Mouse (Mus musculus) CH12.LX (cell line): ENCODE measurements at regions not wholly inside any gene's neighbourhood (a gene's known extent, or its start where the extent isn't known, plus 50 kb on each side); places are given as distances from the start of the nearest gene placed in this dataset.

Experiments used
- DNase-seq: peaks from one replicate; pipeline ENCODE4 v3.0.0-alpha.2; 2013; ENCODE audit errors: extremely low read depth
- H3K27ac ChIP-seq: 2 replicates; pipeline ENCODE4 v1.5.1; 2012; ENCODE audit warnings: low read depth, mild to moderate bottlenecking, control low read depth, moderate library complexity; ENCODE audit not compliant: insufficient read depth
- H3K27me3 ChIP-seq: replicated peaks from 2 replicates; pipeline ENCODE3; 2012; ENCODE audit warnings: inconsistent platforms
- H3K36me3 ChIP-seq, 2 experiments: replicated peaks in 1 of 2; 2 replicates each; pipeline versions ENCODE3 to v1.6.1; 2012; ENCODE audit warnings: inconsistent platforms in 1 of 2, low read length in 1 of 2, mild to moderate bottlenecking in 1 of 2, mixed read lengths in 1 of 2, moderate library complexity in 1 of 2; ENCODE audit not compliant: control insufficient read depth in 1 of 2, insufficient read depth in 1 of 2
- H3K4me1 ChIP-seq, 2 experiments: 2 replicates each; pipeline ENCODE4 v1.6.1; 2012; ENCODE audit warnings: inconsistent platforms in 1 of 2, moderate library complexity in 1 of 2; ENCODE audit not compliant: insufficient read depth in 2 of 2, control insufficient read depth in 1 of 2
- H3K4me2 ChIP-seq: 2 replicates; pipeline ENCODE4 v1.6.1; 2012; ENCODE audit warnings: low read depth, mild to moderate bottlenecking, control low read depth; ENCODE audit not compliant: poor library complexity, insufficient read depth, severe bottlenecking
- H3K4me3 ChIP-seq, 3 experiments: fragments of 150-350 bp in 1 of 3; sonication (generic) in 1 of 3; replicated peaks in 1 of 3; 2 replicates each; pipeline versions ENCODE3 to v1.5.1; 2011 to 2012; ENCODE audit warnings: low read depth in 2 of 3, low read length in 2 of 3, mild to moderate bottlenecking in 2 of 3, moderate library complexity in 2 of 3, control low read depth in 1 of 3, improper control_type of control experiment in 1 of 3, inconsistent platforms in 1 of 3, mixed read lengths in 1 of 3; ENCODE audit not compliant: poor library complexity in 1 of 3
- H3K79me2 ChIP-seq: replicated peaks from 2 replicates; pipeline ENCODE4 v1.6.1; 2012; ENCODE audit warnings: mild to moderate bottlenecking, moderate library complexity; ENCODE audit not compliant: control insufficient read depth, poor library complexity, insufficient read depth, severe bottlenecking; ENCODE audit errors: extremely low read depth
- H3K9ac ChIP-seq: 2 replicates; pipeline ENCODE4 v1.6.1; 2012; ENCODE audit warnings: low read depth, mild to moderate bottlenecking, control low read depth, moderate library complexity; ENCODE audit not compliant: insufficient read depth
- H3K9me3 ChIP-seq: replicated peaks from 2 replicates; pipeline ENCODE3; 2012; ENCODE audit warnings: low read length, inconsistent platforms, mixed read lengths
- BHLHE40 ChIP-seq: IDR thresholded peaks from 2 replicates; pipeline ENCODE4 v1.6.1; 2011; ENCODE audit warnings: mild to moderate bottlenecking, low read depth, low read length, improper control_type of control experiment
- CHD2 ChIP-seq: IDR thresholded peaks from 2 replicates; pipeline ENCODE4 v1.6.1; 2011; ENCODE audit warnings: low read length, improper control_type of control experiment
- CTCF ChIP-seq, 2 experiments: IDR thresholded peaks in 1 of 2; conservative IDR thresholded peaks in 1 of 2; 2 replicates each; pipeline ENCODE4 v1.5.1; 2011 to 2012; ENCODE audit warnings: low read depth in 2 of 2, low read length in 2 of 2, improper control_type of control experiment in 1 of 2, inconsistent platforms in 1 of 2, mild to moderate bottlenecking in 1 of 2, moderate library complexity in 1 of 2
- ELF1 ChIP-seq: IDR thresholded peaks from 2 replicates; pipeline ENCODE4 v1.6.1; 2014; ENCODE audit warnings: low read depth, mild to moderate bottlenecking, inconsistent platforms, low read length, improper control_type of control experiment
- EP300 ChIP-seq: IDR thresholded peaks from 2 replicates; pipeline ENCODE4 v1.6.1; 2011; ENCODE audit warnings: low read length, improper control_type of control experiment
- ETS1 ChIP-seq: conservative IDR thresholded peaks from 2 replicates; pipeline ENCODE4 v1.6.1; 2012; ENCODE audit warnings: low read depth, mild to moderate bottlenecking, inconsistent platforms, low read length, improper control_type of control experiment, moderate library complexity
- GABPA ChIP-seq: IDR thresholded peaks from 2 replicates; pipeline ENCODE4 v1.6.1; 2012; ENCODE audit warnings: low read depth, low read length, improper control_type of control experiment, inconsistent platforms; ENCODE audit not compliant: insufficient replicate concordance
- HCFC1 ChIP-seq: IDR thresholded peaks from 2 replicates; pipeline ENCODE4 v1.6.1; 2012; ENCODE audit warnings: low read depth, mild to moderate bottlenecking, inconsistent platforms, low read length, improper control_type of control experiment
- IRF4 ChIP-seq: IDR thresholded peaks from 2 replicates; pipeline ENCODE4 v1.6.1; 2014; ENCODE audit warnings: low read depth, mild to moderate bottlenecking, inconsistent platforms, low read length, improper control_type of control experiment
- KAT2A ChIP-seq: IDR thresholded peaks from 2 replicates; pipeline ENCODE4 v1.6.1; 2012; ENCODE audit warnings: low read length, improper control_type of control experiment, inconsistent platforms; ENCODE audit not compliant: insufficient replicate concordance
- MAFK ChIP-seq: IDR thresholded peaks from 2 replicates; pipeline ENCODE4 v1.6.1; 2011; ENCODE audit warnings: low read length, improper control_type of control experiment; ENCODE audit not compliant: insufficient replicate concordance
- MAX ChIP-seq: IDR thresholded peaks from 2 replicates; pipeline ENCODE4 v1.6.1; 2011; ENCODE audit warnings: low read length, improper control_type of control experiment
- MAZ ChIP-seq: IDR thresholded peaks from 2 replicates; pipeline ENCODE4 v1.6.1; 2012; ENCODE audit warnings: low read depth, mild to moderate bottlenecking, inconsistent platforms, low read length, improper control_type of control experiment, moderate library complexity
- MYC ChIP-seq: IDR thresholded peaks from 2 replicates; pipeline ENCODE4 v1.6.1; 2011; ENCODE audit warnings: low read depth, mild to moderate bottlenecking, improper control_type of control experiment, low read length
- PAX5 ChIP-seq: IDR thresholded peaks from 2 replicates; pipeline ENCODE4 v1.6.1; 2012; ENCODE audit warnings: low read length, inconsistent platforms, mixed read lengths
- POLR2AphosphoS2 ChIP-seq: IDR thresholded peaks from 2 replicates; pipeline ENCODE4 v1.6.1; 2011; ENCODE audit warnings: low read depth, low read length, improper control_type of control experiment
- RAD21 ChIP-seq: IDR thresholded peaks from 2 replicates; pipeline ENCODE4 v1.6.1; 2011; ENCODE audit warnings: low read depth, mild to moderate bottlenecking, low read length, improper control_type of control experiment, moderate library complexity
- RCOR1 ChIP-seq: conservative IDR thresholded peaks from 2 replicates; pipeline ENCODE4 v1.6.1; 2012; ENCODE audit warnings: low read depth, mild to moderate bottlenecking, inconsistent platforms, low read length, improper control_type of control experiment
- SIN3A ChIP-seq: IDR thresholded peaks from 2 replicates; pipeline ENCODE4 v1.6.1; 2012; ENCODE audit warnings: low read length, improper control_type of control experiment, inconsistent platforms
- SMC3 ChIP-seq: IDR thresholded peaks from 2 replicates; pipeline ENCODE4 v1.6.1; 2011; ENCODE audit warnings: low read depth, low read length, improper control_type of control experiment
- TBP ChIP-seq: conservative IDR thresholded peaks from 2 replicates; pipeline ENCODE4 v1.6.1; 2011; ENCODE audit warnings: low read depth, low read length, improper control_type of control experiment
- UBTF ChIP-seq: IDR thresholded peaks from 2 replicates; pipeline ENCODE4 v1.6.1; 2012; ENCODE audit warnings: low read depth, mild to moderate bottlenecking, inconsistent platforms, low read length, improper control_type of control experiment, moderate library complexity
- USF2 ChIP-seq: conservative IDR thresholded peaks from 2 replicates; pipeline ENCODE4 v1.6.1; 2011; ENCODE audit warnings: low read depth, low read length, improper control_type of control experiment
- ZC3H11A ChIP-seq: IDR thresholded peaks from 2 replicates; pipeline ENCODE4 v1.6.1; 2012; ENCODE audit warnings: low read depth, mild to moderate bottlenecking, inconsistent platforms, low read length, improper control_type of control experiment
- ZKSCAN1 ChIP-seq: IDR thresholded peaks from 2 replicates; pipeline ENCODE4 v1.6.1; 2012; ENCODE audit warnings: low read depth, inconsistent platforms, low read length, improper control_type of control experiment, borderline replicate concordance
- dilution Hi-C: fragments of 300-500 bp; cut with MboI; formaldehyde crosslinking; loops from 2 replicates; pipeline ENCODE4 v1.14.3; 2020; ENCODE audit warnings: low sequenced_read_pairs; ENCODE audit not compliant: extremely low pct_unique_long_range_greater_than_20kb, extremely low pct_ligation_motif_present
- in situ Hi-C: fragments of 300-500 bp; cut with MboI; formaldehyde crosslinking; loops from 3 replicates; pipeline ENCODE4 v1.14.3; 2019; ENCODE audit warnings: low sequenced_read_pairs, low pct_ligation_motif_present, low pct_unique_long_range_greater_than_20kb, mixed read lengths

DNA sequence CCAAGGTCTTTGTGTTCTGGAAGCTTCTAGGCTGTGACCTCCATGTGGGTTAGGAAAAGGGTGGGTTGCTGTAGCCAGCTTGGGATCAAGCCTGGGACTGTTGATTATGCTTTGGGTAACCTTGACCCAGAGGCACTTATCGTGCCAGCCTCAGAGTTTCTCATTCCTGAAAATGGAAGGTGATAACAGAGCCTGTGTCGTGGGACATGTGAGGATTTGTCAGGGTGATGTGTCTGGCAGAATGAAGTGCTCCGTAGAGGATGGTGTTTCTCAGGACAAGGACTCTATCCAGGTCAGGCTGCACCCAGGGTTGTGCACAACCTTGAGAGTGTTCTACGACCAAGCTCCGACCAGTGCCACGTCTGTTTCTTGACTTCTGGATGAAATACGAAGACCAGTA, 316.4 kb downstream of the Gm49356 start:
- Histone ChIP-seq H3K9ac (no peak overlapping the region), H3K27me3 (no peaks in the 10 kb centered on the region), H3K9me3 (no peaks in the 10 kb centered on the region), H3K79me2 (0 out of 2 replicates have a peak, but pooled peaks cover 2% of the 10 kb centered on the region), H3K27ac (no peak overlapping the region), H3K4me3 (no peak overlapping the region), H3K36me3 (no peaks in the 10 kb centered on the region), H3K4me2 (no peak overlapping the region), H3K4me1 (no peaks in the 10 kb centered on the region)
- dilution Hi-C loops: no loop called here
- DNase-seq: no peak
- in situ Hi-C loops: loop anchor here (10.0 kb wide), 1 partner anchor 231 kb away; no protein-coding TSS in a partner anchor
- no peak for TF ChIP-seq ETS1
- no peak for TF ChIP-seq BHLHE40
- no peak for TF ChIP-seq ZC3H11A
- no peak for TF ChIP-seq GABPA
- TF ChIP-seq RAD21: no peak
- no peak for TF ChIP-seq SMC3
- TF ChIP-seq ZKSCAN1: no peak
- no peak for TF ChIP-seq HCFC1
- TF ChIP-seq EP300: no peak
- no peak for TF ChIP-seq TBP
- no peak for TF ChIP-seq MAFK
- no peak for TF ChIP-seq KAT2A
- TF ChIP-seq SIN3A: no peak
- no peak for TF ChIP-seq MAX
- TF ChIP-seq MYC: no peak

DNA sequence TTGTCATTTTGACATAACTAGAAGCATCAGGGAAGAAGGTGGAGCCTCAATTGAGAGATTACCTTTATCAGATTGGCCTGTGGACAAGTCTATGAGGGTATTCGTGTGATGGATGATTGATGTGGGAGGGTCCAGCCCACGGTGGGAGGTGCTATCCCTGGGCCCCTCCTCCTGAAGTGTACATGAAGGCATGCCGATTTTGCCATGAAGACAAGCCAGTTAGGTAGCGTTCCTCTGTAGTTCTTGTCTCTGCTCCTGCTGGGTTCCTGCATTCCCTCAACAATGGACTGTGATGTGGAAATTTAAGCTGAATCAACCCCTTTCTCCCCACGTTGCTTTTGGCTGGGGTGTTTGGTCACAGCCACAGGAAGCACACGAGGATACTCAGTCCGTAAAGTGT, 317.5 kb downstream of the Gm49356 start:
- Histone ChIP-seq H3K36me3 (no peaks in the 10 kb centered on the region), H3K79me2 (0 out of 2 replicates have a peak, but pooled peaks cover 2% of the 10 kb centered on the region), H3K27ac (no peak overlapping the region), H3K9ac (no peak overlapping the region), H3K4me1 (no peaks in the 10 kb centered on the region), H3K27me3 (no peaks in the 10 kb centered on the region), H3K4me2 (no peak overlapping the region), H3K4me3 (no peak overlapping the region), H3K9me3 (no peaks in the 10 kb centered on the region)
- dilution Hi-C loops: no loop called here
- in situ Hi-C loops: loop anchor here (10.0 kb wide), 1 partner anchor 232 kb away; no protein-coding TSS in a partner anchor
- no peak for DNase-seq
- no peak for TF ChIP-seq TBP
- TF ChIP-seq USF2: no peak
- TF ChIP-seq IRF4: no peak
- TF ChIP-seq ELF1: no peak
- no peak for TF ChIP-seq MAZ
- no peak for TF ChIP-seq UBTF
- TF ChIP-seq POLR2AphosphoS2: no peak
- no peak for TF ChIP-seq RAD21
- TF ChIP-seq MAFK: no peak
- no peak for TF ChIP-seq EP300
- TF ChIP-seq CHD2: no peak
- no peak for TF ChIP-seq RCOR1
- no peak for TF ChIP-seq PAX5
- no peak for TF ChIP-seq CTCF (conservative IDR thresholded peaks at IDR 0.05 in 1 of 2, IDR thresholded peaks at IDR 0.05 in 1 of 2; ENCODE audit: low read depth in 2 of 2, low read length in 2 of 2)
